ENCODE assay signal across 12 mouse cellular contexts in the genomic region with DNA sequence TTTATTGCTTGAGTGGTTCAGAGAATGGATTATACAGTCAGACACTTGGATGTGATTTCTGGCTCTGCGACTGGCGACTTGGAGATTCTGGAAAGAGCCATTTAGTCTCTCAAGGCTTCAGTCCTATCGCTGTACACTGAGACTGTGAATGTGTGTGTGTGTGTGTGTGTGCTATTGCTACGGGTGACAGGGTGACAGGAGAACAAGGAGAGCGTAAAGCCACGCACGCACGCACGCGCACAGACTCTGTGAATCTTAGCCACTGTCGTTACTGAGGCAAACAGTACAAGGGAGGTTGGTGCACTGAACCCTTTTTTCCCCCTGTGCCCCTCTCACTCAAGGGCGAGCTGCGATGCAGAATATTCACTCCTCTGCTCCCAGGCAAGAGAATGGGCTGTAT. TPM values are rescaled to one million over a fixed set of nuclear protein-coding genes. Genes with fewer than 3 reads are reported as not detected.
DNase-seq lines count a peak whose midpoint lies in the region; ATAC-seq and TF ChIP-seq lines count a peak whose summit lies in the region.
"Had no signal": no experiment of that assay in that cellular context is flagged by ENCODE, and none has a peak within 500 bp of the region (broad histone marks: within the 10 kb centered on the region; RNA-seq: fewer than 3 reads in every experiment).

No protein-coding gene starts in this region.

- peak; percentile 24 for DNase-seq in cerebellum, adult 9-10 months
- no peak for DNase-seq in cerebellum, postnatal 36 days
- no peak for DNase-seq in kidney, postnatal 0 days (ENCODE audit: low spot score)
- DNase-seq in kidney, adult 11 months: no peak
- DNase-seq in thymus, postnatal 4 days: peak; percentile 53
- no peak for DNase-seq in thymus, adult 18-20 months
- no peak for DNase-seq in lung, postnatal 10 days
- DNase-seq: liver, embryonic 13.5 days; lung, postnatal 36 days; right cerebral cortex, adult 18-20 months had no signal

- TF ChIP-seq CTCF in kidney, postnatal 0 days (IDR thresholded peaks at IDR 0.05; ENCODE audit: low read depth): no peak

- peak overlapping the region; percentile 29 for H3K4me2 ChIP-seq in kidney, postnatal 0 days (ENCODE audit: low read length)
- no peak overlapping the region for H3K4me2 ChIP-seq in heart, embryonic 11.5 days
- H3K4me2 ChIP-seq: liver, embryonic 13.5 days had no signal

- 30% methylated on average over 13 of the region's 13 CpGs for WGBS in kidney, postnatal 0 days
- WGBS in heart, embryonic 11.5 days (ENCODE audit: insufficient replicate concordance): 71% methylated on average over 13 of the region's 13 CpGs

- ATAC-seq in kidney, postnatal 0 days (replicated peaks; ENCODE audit: low FRiP score, low read depth): no peak
- no peak for ATAC-seq in heart, embryonic 11.5 days (replicated peaks; ENCODE audit: insufficient number of reproducible peaks, low FRiP score, low TSS enrichment)

- H3K27me3 ChIP-seq in kidney, postnatal 0 days (ENCODE audit: insufficient read depth, low read length): no peaks in the 10 kb centered on the region
- no peaks in the 10 kb centered on the region for H3K27me3 ChIP-seq in heart, embryonic 11.5 days (ENCODE audit: control insufficient read depth, insufficient read depth, low read length)

- no peak overlapping the region for H3K27ac ChIP-seq in kidney, postnatal 0 days
- no peak overlapping the region for H3K27ac ChIP-seq in heart, embryonic 11.5 days (ENCODE audit: low read depth, low read length)
- H3K27ac ChIP-seq: liver, embryonic 13.5 days had no signal

- peaks cover 4% of the 10 kb centered on the region for H3K4me1 ChIP-seq in kidney, postnatal 0 days (replicated peaks; ENCODE audit: insufficient read depth, low read length)
- peaks cover 22% of the 10 kb centered on the region for H3K4me1 ChIP-seq in heart, embryonic 11.5 days (ENCODE audit: control insufficient read depth, insufficient read depth, low read length)

- no peaks in the 10 kb centered on the region for H3K36me3 ChIP-seq in kidney, postnatal 0 days (ENCODE audit: insufficient read depth, low read length)
- no peaks in the 10 kb centered on the region for H3K36me3 ChIP-seq in heart, embryonic 11.5 days (ENCODE audit: control insufficient read depth, insufficient read depth, low read length)
- H3K36me3 ChIP-seq: liver, embryonic 13.5 days had no signal

- no peaks in the 10 kb centered on the region for H3K9me3 ChIP-seq in kidney, postnatal 0 days (replicated peaks; ENCODE audit: low read length)
- H3K9me3 ChIP-seq in heart, embryonic 11.5 days (replicated peaks; ENCODE audit: control insufficient read depth, low read length): no peaks in the 10 kb centered on the region
- H3K9me3 ChIP-seq: liver, embryonic 13.5 days had no signal

- no peak overlapping the region for H3K4me3 ChIP-seq in kidney, postnatal 0 days (replicated peaks; ENCODE audit: low read depth, low read length)
- no peak overlapping the region for H3K4me3 ChIP-seq in heart, embryonic 11.5 days (ENCODE audit: low read depth, low read length)
- H3K4me3 ChIP-seq: liver, embryonic 13.5 days; myocyte had no signal

- no peak overlapping the region for H3K9ac ChIP-seq in kidney, postnatal 0 days (ENCODE audit: low read depth, low read length)
- H3K9ac ChIP-seq in heart, embryonic 11.5 days (ENCODE audit: low read depth, low read length): no peak overlapping the region
- H3K9ac ChIP-seq: liver, embryonic 13.5 days had no signal

RNA-seq across cellular contexts. Expression of gene Tnk2, which starts 1.4 kb away (rescaled TPM):
- polyA plus RNA-seq in kidney, postnatal 0 days (2015; fragmentation: Nextera tagmentation; extraction: Ambion mirVana): 8.4 and 8.5 TPM in 2 replicates
- polyA plus RNA-seq in heart, embryonic 11.5 days (2014; fragmentation: Nextera tagmentation; extraction: Ambion mirVana): 6.9 and 7.8 TPM in 2 replicates

RNA-seq across cellular contexts. Expression of gene Tfrc, which starts 33.6 kb away (rescaled TPM):
- polyA plus RNA-seq in kidney, postnatal 0 days (2015; fragmentation: Nextera tagmentation; extraction: Ambion mirVana): 37.0 and 43.9 TPM in 2 replicates
- 66.7 and 69.2 TPM in 2 replicates for polyA plus RNA-seq in heart, embryonic 11.5 days (2014; fragmentation: Nextera tagmentation; extraction: Ambion mirVana)

Comparison
In these comparisons a context has a peak if more than half of its experiments do, and no peak if none do; other contexts are left out.
1. DNase-seq: peak in cerebellum, adult 9-10 months (single experiment) and thymus, postnatal 4 days (single experiment); none in cerebellum, postnatal 36 days (0 of 2), kidney, postnatal 0 days (single experiment), kidney, adult 11 months (single experiment), thymus, adult 18-20 months (0 of 2) and lung, postnatal 10 days (single experiment).